Mouse (Mus musculus): ENCODE measurements around the gene Pvalb. TPM values are rescaled to one million over a fixed set of nuclear protein-coding genes. Genes with fewer than 3 reads are reported as not detected.
A peak's percentile ranks its signal among the peaks of the same experiment; 100 is the strongest.

The Pvalb gene
- polyA plus RNA-seq, 1 experiment from 2014 or later = not detected

GRCm38 (mm10) chr15:78185609-78186008 lies 20.6 kb downstream of the Pvalb start:
- no peaks in the 10 kb centered on the region for H3K27me3 ChIP-seq (ENCODE audit: control insufficient read depth, insufficient read depth, low read length)
- H3K9me3 ChIP-seq (ENCODE audit: control insufficient read depth, low read length) = no peaks in the 10 kb centered on the region
- H3K36me3 ChIP-seq (ENCODE audit: control insufficient read depth, insufficient read depth, low read length) = no peaks in the 10 kb centered on the region
- ATAC-seq (ENCODE audit: insufficient read depth, low FRiP score, low TSS enrichment) (no peak), DNase-seq (ENCODE audit: low spot score) (no peak)
- H3K4me1 ChIP-seq (ENCODE audit: control insufficient read depth, insufficient read depth, low read length) = no peaks in the 10 kb centered on the region; the same call in 1 of the 2 replicates
- H3K27ac ChIP-seq (ENCODE audit: low read depth, low read length) = no peak overlapping the region
- WGBS = 92% methylated on average over 4 of the region's 4 CpGs
- no peak overlapping the region for H3K4me3 ChIP-seq (ENCODE audit: low read depth, low read length)
- H3K9ac ChIP-seq (ENCODE audit: low read length) = no peak overlapping the region
- H3K4me2 ChIP-seq (ENCODE audit: low read depth) = no peak overlapping the region

GRCm38 (mm10) chr15:78184855-78185254 lies 21.3 kb downstream of the Pvalb start:
- no peak overlapping the region for H3K9ac ChIP-seq (ENCODE audit: low read length)
- ATAC-seq (ENCODE audit: insufficient read depth, low FRiP score, low TSS enrichment) = peak; percentile 79
- DNase-seq (ENCODE audit: low spot score) = peak; percentile 76
- no peaks in the 10 kb centered on the region for H3K9me3 ChIP-seq (ENCODE audit: control insufficient read depth, low read length)
- H3K4me1 ChIP-seq (ENCODE audit: control insufficient read depth, insufficient read depth, low read length) = no peaks in the 10 kb centered on the region; the same call in 1 of the 2 replicates
- no peaks in the 10 kb centered on the region for H3K27me3 ChIP-seq (ENCODE audit: control insufficient read depth, insufficient read depth, low read length)
- H3K4me3 ChIP-seq (ENCODE audit: low read depth, low read length) = no peak overlapping the region
- WGBS = under 1% methylated on average over 10 of the region's 10 CpGs
- H3K27ac ChIP-seq (ENCODE audit: low read depth, low read length) = no peak overlapping the region
- peak overlapping the region; percentile 3; the same call in 1 of the 2 replicates for H3K4me2 ChIP-seq (ENCODE audit: low read depth)
- H3K36me3 ChIP-seq (ENCODE audit: control insufficient read depth, insufficient read depth, low read length) = no peaks in the 10 kb centered on the region

GRCm38 (mm10) chr15:78181701-78182405 lies 24.3 kb downstream of the Pvalb start:
- H3K4me2 ChIP-seq (ENCODE audit: low read depth) = no peak overlapping the region
- H3K36me3 ChIP-seq (ENCODE audit: control insufficient read depth, insufficient read depth, low read length) = no peaks in the 10 kb centered on the region
- peaks cover 3% of the 10 kb centered on the region; the same call in 1 of the 2 replicates for H3K4me1 ChIP-seq (ENCODE audit: control insufficient read depth, insufficient read depth, low read length)
- no peaks in the 10 kb centered on the region for H3K9me3 ChIP-seq (ENCODE audit: control insufficient read depth, low read length)
- ATAC-seq (ENCODE audit: insufficient read depth, low FRiP score, low TSS enrichment) (peak; percentile 58; the same call in 1 of the 2 replicates), DNase-seq (ENCODE audit: low spot score) (peak; percentile 70)
- H3K27me3 ChIP-seq (ENCODE audit: control insufficient read depth, insufficient read depth, low read length) = no peaks in the 10 kb centered on the region
- H3K27ac ChIP-seq (ENCODE audit: low read depth, low read length) = peak overlapping the region; percentile 34; the same call in 1 of the 2 replicates
- WGBS = 34% methylated on average over 8 of the region's 8 CpGs
- H3K4me3 ChIP-seq (ENCODE audit: low read depth, low read length) = no peak overlapping the region
- peak overlapping the region; percentile 22 for H3K9ac ChIP-seq (ENCODE audit: low read length)

- Histone ChIP-seq H3K9me3 (ENCODE audit: control insufficient read depth, low read length) (no peaks in the 10 kb centered on the region), H3K27ac (ENCODE audit: low read depth, low read length) (no peak overlapping the region), H3K4me2 (ENCODE audit: low read depth) (no peak overlapping the region), H3K36me3 (ENCODE audit: control insufficient read depth, insufficient read depth, low read length) (no peaks in the 10 kb centered on the region), H3K4me1 (ENCODE audit: control insufficient read depth, insufficient read depth, low read length) (peaks cover 4% of the 10 kb centered on the region; the same call in 1 of the 2 replicates), H3K9ac (ENCODE audit: low read length) (no peak overlapping the region), H3K27me3 (ENCODE audit: control insufficient read depth, insufficient read depth, low read length) (no peaks in the 10 kb centered on the region), H3K4me3 (ENCODE audit: low read depth, low read length) (no peak overlapping the region)
- ATAC-seq (ENCODE audit: insufficient read depth, low FRiP score, low TSS enrichment) (no peak), DNase-seq (ENCODE audit: low spot score) (no peak)
- 83% methylated on average over 3 of the region's 3 CpGs for WGBS
These were observed 26.4 kb downstream of the Pvalb start for GRCm38 (mm10) chr15:78179775-78180174.

- 0 out of 2 replicates have a peak overlapping the region, but pooled peaks have one; percentile 26 for H3K9ac ChIP-seq (ENCODE audit: low read length)
These were observed 27.8 kb downstream of the Pvalb start for GRCm38 (mm10) chr15:78178397-78178796.

GRCm38 (mm10) chr15:78177257-78177656 lies 28.9 kb downstream of the Pvalb start:
- Histone ChIP-seq H3K4me2 (ENCODE audit: low read depth) (no peak overlapping the region), H3K4me1 (ENCODE audit: control insufficient read depth, insufficient read depth, low read length) (peaks cover 14% of the 10 kb centered on the region), H3K27ac (ENCODE audit: low read depth, low read length) (no peak overlapping the region), H3K36me3 (ENCODE audit: control insufficient read depth, insufficient read depth, low read length) (no peaks in the 10 kb centered on the region), H3K9me3 (ENCODE audit: control insufficient read depth, low read length) (no peaks in the 10 kb centered on the region), H3K4me3 (ENCODE audit: low read depth, low read length) (no peak overlapping the region), H3K27me3 (ENCODE audit: control insufficient read depth, insufficient read depth, low read length) (no peaks in the 10 kb centered on the region), H3K9ac (ENCODE audit: low read length) (no peak overlapping the region)
- ATAC-seq (ENCODE audit: insufficient read depth, low FRiP score, low TSS enrichment) = no peak
- 68% methylated on average over 10 of the region's 10 CpGs for WGBS
- no peak for DNase-seq (ENCODE audit: low spot score)

More at GRCm38 (mm10) chr15:78178397-78178796, 27.8 kb downstream of the Pvalb start:
- H3K9me3 ChIP-seq (ENCODE audit: control insufficient read depth, low read length) = no peaks in the 10 kb centered on the region
- ATAC-seq (ENCODE audit: insufficient read depth, low FRiP score, low TSS enrichment) = 0 out of 2 replicates have a peak, but pooled peaks have one; percentile 3
- DNase-seq (ENCODE audit: low spot score) = peak; percentile 87
- H3K27ac ChIP-seq (ENCODE audit: low read depth, low read length) = 0 out of 2 replicates have a peak overlapping the region, but pooled peaks have one; percentile 49
- H3K4me3 ChIP-seq (ENCODE audit: low read depth, low read length) = no peak overlapping the region
- H3K36me3 ChIP-seq (ENCODE audit: control insufficient read depth, insufficient read depth, low read length) = no peaks in the 10 kb centered on the region
- 6% methylated on average over 9 of the region's 9 CpGs for WGBS
- H3K27me3 ChIP-seq (ENCODE audit: control insufficient read depth, insufficient read depth, low read length) = no peaks in the 10 kb centered on the region
- H3K4me1 ChIP-seq (ENCODE audit: control insufficient read depth, insufficient read depth, low read length) = peaks cover 6% of the 10 kb centered on the region
- peak overlapping the region; percentile 16 for H3K4me2 ChIP-seq (ENCODE audit: low read depth)

- ATAC-seq (ENCODE audit: insufficient read depth, low FRiP score, low TSS enrichment) = no peak
- Histone ChIP-seq H3K27me3 (ENCODE audit: control insufficient read depth, insufficient read depth, low read length) (no peaks in the 10 kb centered on the region), H3K9ac (ENCODE audit: low read length) (peak overlapping the region; percentile 42), H3K4me3 (ENCODE audit: low read depth, low read length) (peak overlapping the region; percentile 19), H3K27ac (ENCODE audit: low read depth, low read length) (no peak overlapping the region), H3K4me2 (ENCODE audit: low read depth) (peak overlapping the region; percentile 46), H3K9me3 (ENCODE audit: control insufficient read depth, low read length) (no peaks in the 10 kb centered on the region), H3K36me3 (ENCODE audit: control insufficient read depth, insufficient read depth, low read length) (no peaks in the 10 kb centered on the region), H3K4me1 (ENCODE audit: control insufficient read depth, insufficient read depth, low read length) (peaks cover 14% of the 10 kb centered on the region)
- no peak for DNase-seq (ENCODE audit: low spot score)
- 76% methylated on average over 6 of the region's 6 CpGs for WGBS
These were observed 31.3 kb downstream of the Pvalb start for GRCm38 (mm10) chr15:78174887-78175245.

- H3K4me1 ChIP-seq (ENCODE audit: control insufficient read depth, insufficient read depth, low read length) = peaks cover 14% of the 10 kb centered on the region
- peak within 1 kb of the TSS; percentile 71 for H3K4me3 ChIP-seq (ENCODE audit: low read depth, low read length)
- H3K27ac ChIP-seq (ENCODE audit: low read depth, low read length) = peak within 1 kb of the TSS; percentile 36; the same call in 1 of the 2 replicates
- H3K36me3 ChIP-seq (ENCODE audit: control insufficient read depth, insufficient read depth, low read length) = no peaks in the 10 kb centered on the region
- H3K4me2 ChIP-seq (ENCODE audit: low read depth) = peak within 1 kb of the TSS; percentile 90
- WGBS = 2% methylated on average over 40 of the region's 40 CpGs
- DNase-seq (ENCODE audit: low spot score) (peak; percentile 99), ATAC-seq (ENCODE audit: insufficient read depth, low FRiP score, low TSS enrichment) (peak; percentile 92)
- no peaks in the 10 kb centered on the region for H3K27me3 ChIP-seq (ENCODE audit: control insufficient read depth, insufficient read depth, low read length)
- H3K9me3 ChIP-seq (ENCODE audit: control insufficient read depth, low read length) = no peaks in the 10 kb centered on the region
- H3K9ac ChIP-seq (ENCODE audit: low read length) = peak within 1 kb of the TSS; percentile 79
These were observed 32.0 kb downstream of the Pvalb start, which contains the start of gene Ift27 for GRCm38 (mm10) chr15:78173972-78174886. Gene Ift27, minus strand, starts transcription at chr15:78174107.

Data from neural tube, embryonic 11.5 days (tissue).